Mouse (Mus musculus) R1 (cell line): ENCODE measurements at regions not wholly inside any gene's neighbourhood (a gene's known extent, or its start where the extent isn't known, plus 50 kb on each side); places are given as distances from the start of the nearest gene placed in this dataset.
A peak's percentile ranks its signal among the peaks of the same experiment; 100 is the strongest.

Source experiments
- DNase-seq: peaks from one replicate; pipeline ENCODE4 v3.0.0-alpha.2; 2018; ENCODE audit warnings: low read depth, low spot score

DNA sequence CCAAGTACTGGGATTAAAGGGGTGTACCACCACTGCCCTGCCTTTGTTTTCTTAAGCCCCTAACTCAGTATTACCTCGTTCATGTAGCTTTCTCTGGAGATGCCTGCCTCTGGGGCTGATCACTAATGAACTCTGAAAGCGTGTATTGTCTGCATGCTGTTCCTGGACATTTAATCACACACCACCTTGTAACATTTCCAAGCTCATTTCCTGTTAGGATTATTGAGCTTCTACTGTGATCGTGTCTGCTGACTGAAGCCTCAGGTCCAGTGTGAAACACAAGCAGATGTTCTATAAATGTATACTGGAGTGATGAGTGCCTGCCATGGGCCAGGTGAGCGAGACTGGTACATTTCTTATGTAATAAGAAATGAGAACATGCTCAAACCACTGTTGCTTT lies 398.6 kb downstream of the Brinp2 start:
- DNase-seq = no peak

DNA sequence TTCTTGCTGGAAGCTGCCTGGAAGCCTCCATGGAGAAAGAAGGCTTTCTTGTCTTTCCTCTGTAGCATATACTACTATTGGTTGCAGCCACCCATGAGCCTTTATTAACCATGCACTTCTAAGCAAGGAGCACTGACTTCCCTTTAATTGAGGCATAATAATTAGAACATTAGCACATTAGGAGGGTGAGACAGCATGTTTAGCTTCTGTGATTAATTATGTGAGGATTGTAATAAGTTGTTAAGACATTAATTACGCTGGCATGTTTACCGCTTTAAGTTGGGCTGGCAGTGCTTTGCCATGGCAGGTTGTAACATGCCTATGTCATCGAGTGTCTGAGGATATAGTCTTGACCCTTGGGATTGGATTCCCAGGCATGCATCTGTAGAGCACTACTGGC lies 391.7 kb downstream of the Brinp2 start:
- no peak for DNase-seq

DNA sequence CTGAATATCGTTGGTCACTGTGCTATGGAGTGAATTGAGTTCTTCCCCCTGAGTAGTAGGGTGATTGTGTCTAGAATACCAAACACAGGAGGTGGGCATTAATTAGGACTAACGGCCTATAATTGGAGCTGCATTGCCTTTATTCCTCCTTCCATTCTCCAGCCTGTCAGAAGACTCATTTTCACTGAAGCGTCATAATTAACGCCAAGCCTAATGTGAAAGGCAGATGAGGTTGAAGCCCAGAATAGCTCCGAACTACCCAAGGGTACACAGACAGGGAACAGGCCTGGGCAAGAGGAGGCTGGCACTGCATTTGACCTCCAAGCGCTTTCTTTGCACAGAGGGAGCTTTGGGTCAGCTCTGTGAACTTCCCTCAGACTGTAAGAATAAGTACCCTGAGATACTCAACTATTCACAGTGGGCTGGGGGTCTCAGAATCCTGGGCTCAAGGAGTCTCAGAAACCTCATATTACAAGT lies 386.5 kb downstream of the Brinp2 start:
- no peak for DNase-seq

DNA sequence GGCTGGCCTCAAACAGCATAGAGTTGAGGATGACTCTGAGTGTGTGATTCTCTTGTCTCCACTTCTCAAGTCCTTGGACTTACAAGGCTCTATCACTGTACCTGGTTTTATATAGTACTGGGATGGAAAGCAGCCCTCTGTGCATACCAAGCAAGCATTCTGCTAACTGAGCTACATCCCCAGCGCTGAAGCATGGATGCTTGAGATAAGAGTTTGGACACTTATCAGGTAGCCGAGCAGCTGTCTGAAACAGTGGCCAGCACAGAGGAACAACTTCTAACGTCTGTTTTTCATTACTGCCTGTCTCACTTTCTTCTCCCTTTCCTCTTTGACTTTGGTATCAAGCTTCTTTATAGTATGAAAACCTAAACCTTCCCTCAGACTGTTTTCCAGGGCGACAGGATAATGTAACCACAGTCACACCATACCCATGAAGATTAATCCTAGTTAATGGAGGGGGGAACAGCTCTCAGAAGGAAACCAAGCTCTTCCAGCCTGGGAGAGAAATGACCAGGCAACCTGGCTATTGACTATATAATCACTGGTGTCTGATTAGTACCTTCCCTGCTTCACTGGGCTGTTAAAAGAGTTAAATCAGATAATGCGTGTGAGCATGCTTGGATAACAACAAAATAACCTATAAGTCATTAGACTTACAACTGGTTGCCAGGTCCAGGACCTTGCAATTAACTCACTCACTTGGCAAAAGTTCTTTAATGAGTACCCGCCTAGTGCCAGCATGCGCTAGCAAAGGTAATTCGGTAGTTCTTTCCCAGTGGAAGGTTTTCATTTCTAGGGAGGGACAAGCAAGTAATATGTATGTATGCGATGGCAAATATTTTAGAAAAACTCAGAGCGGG lies 382.5 kb downstream of the Brinp2 start:
- no peak for DNase-seq

DNA sequence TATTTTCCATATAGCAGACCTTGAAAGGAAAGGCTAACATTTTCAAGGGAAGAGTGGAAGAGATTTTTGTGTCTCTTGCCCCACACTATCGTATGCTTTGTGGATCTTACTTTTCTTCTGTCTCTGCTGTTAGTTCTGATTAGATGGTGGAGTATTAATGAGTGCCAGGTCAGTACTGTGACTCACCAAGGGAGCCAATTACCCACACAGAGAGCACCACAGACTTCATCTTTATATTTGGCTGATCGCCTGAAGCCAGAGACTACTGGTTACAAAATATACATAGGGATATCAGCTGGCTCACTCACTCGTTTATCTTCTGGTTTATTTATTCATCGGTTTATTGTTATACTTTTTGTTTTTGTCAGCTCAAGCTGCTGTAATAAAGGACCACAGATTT lies 381.5 kb downstream of the Brinp2 start:
- DNase-seq = no peak

DNA sequence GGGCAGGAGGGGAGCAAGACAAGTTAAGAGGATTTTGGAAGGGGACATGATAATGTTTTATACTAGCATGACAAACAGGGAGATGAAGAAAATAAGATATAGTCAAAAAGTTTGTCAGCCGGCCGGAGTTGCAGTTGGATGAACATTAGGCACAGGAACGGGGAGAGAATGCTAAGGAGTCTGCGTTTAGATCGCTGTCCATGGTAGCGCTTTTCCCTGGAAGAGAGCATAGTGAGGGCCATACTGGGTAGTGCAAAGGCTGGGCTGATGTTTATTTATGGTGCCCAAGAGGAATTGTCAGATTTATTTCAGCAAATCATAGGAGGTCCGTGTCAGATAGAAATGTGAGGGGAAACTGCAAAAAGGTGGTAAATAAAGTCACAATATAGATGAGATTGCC lies 337.0 kb downstream of the Brinp2 start:
- DNase-seq = peak; percentile 54

DNA sequence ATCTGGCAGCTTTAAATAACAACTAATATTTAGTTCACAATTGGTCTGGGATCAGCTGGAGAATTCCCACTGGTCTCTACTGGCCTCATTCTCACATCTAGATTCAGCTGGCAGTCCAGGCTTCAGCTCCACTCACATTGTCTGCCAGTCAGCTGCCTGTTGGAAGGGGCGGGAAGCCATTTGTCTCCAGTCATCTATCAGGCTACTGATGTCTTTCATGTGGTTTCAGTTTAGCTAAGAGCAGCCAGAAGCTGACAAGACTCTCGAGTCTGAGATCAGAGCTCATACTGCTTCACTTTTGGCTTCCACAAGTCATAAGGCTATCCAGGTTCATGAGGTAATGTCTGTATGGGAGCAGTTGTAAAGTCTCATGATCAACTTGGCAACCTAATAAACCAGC lies 316.4 kb downstream of the Brinp2 start:
- DNase-seq = no peak

DNA sequence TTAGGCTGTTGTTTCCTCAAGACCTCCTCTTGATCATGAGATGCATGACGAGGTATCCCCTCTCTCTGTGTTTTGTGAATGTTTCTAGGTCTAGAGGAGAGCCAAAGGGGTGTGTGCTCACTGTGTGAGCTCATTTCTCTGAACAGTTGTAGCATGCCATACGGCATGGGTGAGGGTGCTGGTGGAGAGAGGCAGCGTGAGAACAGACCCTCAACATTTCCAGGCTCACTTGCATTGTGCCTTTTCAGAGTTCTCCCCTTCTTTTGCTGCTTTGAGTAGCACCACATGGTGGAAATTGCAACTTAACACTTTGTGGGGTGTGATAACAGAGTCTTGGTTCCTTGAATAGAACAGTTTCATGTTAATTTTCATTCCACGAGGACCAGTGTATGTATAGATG lies 315.8 kb downstream of the Brinp2 start:
- DNase-seq = no peak

DNA sequence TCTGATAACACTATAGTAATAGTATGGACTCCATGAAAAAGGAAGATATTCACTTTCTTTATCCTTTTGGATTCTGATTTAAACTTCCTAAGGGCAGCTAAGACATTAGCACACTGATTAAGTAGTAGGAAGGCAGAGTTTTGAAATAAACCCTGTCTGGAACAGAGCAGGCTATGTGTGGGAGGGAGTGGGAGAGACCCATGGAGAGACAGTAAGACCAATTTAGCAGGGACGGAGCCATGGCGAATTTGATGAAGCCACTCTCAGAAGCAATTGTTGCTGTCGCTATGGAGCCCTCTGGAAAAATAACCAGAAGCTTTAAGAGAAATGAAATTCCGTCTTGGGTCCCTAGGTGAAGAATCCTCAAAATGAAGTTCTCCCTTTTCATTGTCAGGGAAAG lies 303.5 kb downstream of the Brinp2 start:
- no peak for DNase-seq

DNA sequence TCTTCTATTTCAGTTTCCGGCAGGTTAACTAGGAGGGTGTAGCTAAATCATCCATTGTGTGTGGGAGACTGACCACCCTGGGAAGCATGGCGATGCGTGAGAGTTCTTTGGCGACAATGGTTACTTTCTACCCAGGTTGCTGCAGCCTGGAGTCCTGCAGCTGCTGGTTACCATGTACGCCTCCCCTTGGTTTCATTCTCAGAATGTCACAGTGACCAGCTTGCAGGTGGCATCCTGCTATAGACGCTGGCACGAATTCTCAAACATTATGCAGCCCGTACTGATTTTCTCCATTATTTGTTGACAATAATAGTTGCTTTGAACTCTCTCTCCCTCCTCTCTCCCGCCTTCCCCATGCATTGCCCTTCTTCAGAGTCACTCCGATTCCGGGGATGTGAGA lies 301.2 kb downstream of the Brinp2 start:
- no peak for DNase-seq

DNA sequence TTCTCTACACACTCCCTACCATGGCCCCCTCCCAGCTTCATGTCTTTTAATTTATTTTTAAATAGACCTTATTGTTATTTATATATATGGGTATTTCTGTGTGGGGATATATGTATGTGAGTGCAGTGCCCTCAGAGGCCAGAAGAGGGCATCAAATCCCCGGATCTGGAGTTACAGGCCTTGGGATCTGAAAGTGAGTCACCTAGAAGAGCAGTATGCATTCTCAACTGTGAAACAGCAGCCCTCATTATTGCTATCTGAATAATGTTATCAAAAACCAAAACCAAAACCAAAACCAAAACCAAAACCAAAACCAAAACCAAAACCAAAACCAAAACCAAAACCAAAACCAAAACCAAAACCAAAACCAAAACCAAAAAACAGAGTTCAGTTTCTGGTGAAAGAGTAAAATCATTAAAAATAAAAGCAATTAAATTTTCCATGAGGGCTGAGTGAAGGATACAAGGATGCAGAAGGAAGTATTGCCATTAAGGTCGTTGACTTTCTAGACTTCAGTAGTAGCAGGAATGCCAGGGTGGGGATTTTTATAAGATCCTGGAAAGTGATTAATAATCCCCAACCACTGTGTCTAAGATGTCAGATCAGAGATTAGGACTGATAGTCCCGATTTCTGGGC lies 299.0 kb downstream of the Brinp2 start:
- peak; percentile 21 for DNase-seq

DNA sequence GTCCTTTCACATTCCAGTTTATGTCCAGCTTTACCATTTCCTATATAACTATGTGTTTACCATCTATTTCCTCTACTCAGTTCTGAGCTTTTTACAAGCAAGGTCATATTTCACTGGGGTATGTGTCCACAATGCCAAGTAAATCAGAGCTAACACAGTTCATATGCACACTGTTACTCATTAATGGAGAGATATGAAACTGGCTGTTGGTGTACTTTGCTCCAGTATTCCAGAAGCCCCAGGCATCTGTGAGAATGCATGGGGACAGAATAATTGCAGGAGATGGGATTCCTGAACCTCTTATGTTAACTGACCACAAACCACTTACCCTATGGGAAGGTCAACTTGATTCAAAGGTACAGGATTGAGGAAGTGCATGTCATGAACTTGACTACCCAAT lies 298.3 kb downstream of the Brinp2 start:
- DNase-seq = no peak

DNA sequence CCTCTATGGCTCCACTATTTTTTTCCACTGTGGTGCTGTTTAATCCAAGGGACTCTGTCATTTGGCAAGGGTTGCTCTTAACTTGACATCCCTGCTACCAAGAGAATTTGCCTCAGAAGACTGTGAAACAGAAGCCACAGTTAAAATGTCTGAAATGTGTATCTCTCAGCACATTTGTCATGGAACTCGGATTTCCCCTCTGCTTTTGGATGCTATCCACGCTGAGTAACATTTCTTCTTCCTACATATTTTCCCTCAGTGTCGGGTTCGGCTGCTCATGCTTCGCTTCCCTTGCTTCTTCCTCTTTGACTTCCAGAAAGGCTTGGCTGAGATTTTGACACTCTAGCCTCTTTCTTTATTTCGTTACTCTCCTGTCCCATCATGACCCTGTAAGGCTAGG lies 294.1 kb downstream of the Brinp2 start:
- no peak for DNase-seq

DNA sequence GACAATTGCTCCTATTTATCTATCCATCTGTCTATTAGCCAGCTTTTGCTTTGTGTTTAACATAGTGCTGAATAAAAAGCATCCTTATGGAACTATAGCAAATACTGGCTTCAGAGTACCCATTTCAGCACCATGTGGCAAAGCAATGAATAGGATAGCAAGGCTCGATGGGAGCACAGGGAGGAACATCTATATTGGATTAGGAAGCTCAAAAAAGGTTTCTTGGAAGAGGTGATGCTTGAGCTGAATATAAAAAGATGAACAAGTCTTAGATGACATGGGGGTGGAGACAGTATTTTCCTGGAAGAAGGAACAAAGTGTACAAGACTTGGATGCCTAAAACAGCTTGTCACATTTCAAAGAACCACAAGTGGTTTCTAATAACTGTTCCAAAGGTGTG lies 273.9 kb downstream of the Brinp2 start:
- no peak for DNase-seq

DNA sequence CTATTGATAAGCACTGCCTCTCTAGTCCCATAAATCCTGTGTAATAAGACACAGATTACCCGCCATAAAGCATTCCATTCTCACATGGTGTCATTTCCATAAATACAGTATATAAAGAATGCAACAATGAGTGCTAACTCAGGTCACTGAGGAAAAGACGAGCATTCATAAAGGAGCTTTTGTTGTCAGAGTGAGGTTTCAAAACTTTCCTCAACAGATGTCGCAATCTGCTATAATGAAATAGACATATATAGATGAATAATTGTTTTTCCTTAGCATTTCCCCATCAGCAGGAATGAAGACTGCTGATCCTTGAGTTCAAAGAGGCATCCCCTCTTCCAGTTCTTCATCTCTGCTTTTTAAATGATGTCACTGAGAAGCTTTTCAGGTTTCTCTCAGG lies 270.3 kb downstream of the Brinp2 start:
- no peak for DNase-seq

DNA sequence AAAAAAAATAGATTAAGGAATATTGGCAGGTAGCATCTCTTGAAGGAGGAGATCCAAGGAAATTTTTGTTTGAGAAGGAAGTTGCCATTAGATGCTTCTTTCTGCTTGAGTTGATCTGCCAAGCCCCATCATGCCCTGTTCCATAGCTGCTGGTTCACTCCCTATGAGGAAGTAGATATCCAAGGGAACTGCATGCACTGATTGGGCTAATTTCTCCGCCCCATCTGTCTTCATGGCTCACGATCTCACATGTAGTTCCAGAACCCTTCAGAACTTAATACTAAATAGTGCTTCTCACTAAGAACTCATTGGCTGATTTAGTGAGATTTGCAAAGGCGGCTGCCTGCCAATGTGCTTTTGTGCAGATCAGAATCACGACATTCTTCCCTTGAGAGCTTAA lies 258.6 kb downstream of the Brinp2 start:
- no peak for DNase-seq

DNA sequence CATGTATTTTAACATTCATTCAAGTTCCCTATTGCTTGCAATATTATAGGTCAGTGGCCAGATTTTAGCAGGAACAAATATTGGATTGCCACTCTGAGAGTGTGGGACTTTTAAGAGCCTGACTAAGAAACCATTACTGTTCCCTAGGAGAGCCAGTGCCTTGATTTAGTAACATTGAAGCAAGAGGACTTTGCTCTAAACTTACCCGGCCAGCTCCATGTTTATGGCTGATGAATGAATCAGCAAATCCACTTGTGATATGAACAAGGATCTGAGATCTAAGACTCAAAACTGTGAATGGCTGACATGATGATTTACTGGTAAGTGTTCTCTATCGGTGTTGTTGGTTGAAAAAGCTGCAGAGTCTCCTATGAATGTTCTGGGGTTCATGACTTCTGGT lies 236.4 kb downstream of the Brinp2 start:
- DNase-seq = no peak

DNA sequence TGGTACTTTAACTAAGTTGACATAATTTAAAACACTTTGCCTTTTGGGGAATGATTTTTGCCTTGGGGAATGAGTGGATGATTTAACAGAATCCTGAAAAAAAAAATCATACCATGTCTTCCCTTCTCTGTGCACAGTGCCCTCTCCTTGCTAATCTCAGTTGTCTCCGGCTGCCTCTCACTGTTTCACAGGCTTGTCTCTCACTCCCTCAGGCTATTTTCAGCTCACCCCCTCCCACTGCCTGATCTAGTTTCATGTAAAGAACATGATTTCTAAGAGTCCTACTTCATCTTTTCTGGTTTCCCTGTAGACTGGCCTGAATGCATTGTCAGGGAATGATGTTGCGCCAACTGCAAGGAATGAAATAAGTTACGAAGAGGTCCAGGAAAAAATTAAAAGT lies 231.2 kb downstream of the Brinp2 start:
- no peak for DNase-seq

DNA sequence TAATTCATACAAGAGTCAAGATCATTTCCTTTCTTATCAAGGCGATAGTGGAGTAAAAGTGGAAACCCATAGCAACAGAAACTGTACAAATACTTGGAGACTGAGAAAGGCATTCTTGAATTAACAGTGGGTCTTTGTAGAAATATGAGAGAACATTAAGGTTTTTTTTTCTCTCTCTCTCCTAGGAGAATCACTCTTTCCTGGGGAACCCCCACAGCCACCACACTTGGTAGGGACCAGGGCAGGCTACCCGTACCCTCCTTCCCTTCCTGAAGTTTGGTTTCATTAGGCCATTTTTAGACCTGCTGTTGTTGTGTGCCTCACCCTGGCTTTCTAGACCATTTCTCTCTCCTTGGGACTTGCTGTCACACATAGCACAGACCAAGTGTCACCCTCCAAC lies 229.9 kb downstream of the Brinp2 start:
- no peak for DNase-seq

DNA sequence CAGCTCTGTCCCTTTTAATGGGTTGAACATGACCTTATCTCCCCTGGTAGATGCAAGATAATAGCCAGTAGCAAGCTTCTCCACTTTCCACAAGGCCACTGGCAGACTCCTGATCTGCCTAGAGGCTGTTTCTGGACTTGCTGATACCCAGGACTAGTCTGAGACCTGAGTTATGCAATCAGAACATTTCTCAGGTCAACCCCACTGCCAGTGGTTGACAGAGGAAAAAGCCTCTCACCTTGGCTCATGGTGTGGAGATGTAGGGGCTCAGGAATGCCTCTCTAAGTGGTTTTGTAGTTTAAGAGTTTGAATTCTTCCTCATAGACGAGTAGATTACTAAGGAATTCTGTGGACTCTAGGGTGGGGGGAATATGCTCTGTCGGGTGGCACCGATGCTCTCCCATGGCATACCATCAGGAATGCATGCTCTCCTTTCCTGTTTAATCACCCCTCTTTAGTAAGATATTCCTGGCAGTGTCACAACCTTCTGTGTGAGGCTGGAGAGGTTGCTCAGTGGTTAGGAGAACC lies 226.8 kb downstream of the Brinp2 start:
- no peak for DNase-seq

DNA sequence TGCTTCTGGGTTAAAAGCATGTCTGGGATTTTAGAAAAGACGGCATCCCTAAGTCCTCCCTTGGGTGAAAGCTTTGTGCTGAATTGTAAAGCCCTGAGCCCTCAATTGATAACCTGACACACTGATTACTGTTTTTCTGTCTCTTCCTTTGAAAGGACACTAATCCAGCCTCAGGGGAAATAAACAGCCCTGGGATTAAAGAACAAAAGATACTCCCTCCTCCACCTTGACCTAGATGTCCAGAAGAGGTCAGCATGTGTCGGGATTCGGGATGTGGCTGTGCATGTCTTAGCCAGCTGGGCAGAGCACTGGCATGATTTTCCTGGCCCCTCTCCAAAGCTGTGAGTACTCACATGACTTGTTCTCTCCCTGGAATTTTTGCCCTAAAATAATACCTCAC lies 208.6 kb downstream of the Brinp2 start:
- DNase-seq = no peak

DNA sequence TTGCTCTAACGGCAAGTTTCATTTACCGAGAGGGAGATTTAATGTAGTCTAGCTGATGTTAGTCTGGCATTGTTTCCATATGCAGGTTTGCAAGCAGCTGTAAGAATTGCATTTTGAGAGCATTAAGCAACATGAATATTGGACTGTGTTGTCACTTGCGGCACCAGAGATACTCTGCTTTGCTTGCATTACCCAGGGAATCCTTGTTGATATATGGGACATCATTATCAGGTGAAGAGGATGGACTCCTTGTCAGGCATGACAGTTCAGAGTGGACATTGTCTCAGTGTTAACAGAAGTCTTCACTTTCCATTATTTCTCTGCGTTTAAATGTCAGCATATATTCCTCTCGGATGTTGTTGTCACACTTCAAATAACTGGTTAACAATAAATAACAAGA lies 208.1 kb downstream of the Brinp2 start:
- DNase-seq = no peak

DNA sequence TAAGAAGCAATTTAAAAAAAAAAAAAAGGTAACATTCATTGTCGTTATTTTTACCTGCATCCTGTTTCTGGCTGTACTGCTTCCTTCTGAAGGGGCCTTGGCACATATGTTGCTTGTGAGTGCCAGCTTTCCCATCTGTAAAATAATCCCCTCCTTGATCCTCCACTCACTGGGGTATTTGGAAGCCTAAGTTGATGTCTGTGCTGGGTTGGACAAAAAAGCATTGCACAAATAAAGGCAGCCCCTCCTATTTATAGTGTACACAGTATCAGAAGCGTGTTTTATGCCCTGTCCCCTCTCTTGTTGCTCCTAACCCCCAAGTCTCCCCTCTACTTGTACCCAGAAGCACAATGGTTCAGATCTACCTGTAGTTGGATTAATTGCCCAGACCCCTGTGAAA lies 195.0 kb downstream of the Brinp2 start:
- no peak for DNase-seq
